Mouse (Mus musculus) 3T3-L1 (cell line): ENCODE data around the gene Iqsec2.

Source experiments
- DNase-seq: peaks from one replicate; pipeline ENCODE4 v3.0.0-alpha.2; 2015; ENCODE audit warnings: low read depth, low spot score

Gene Iqsec2

GRCm38 (mm10) chrX:152244492-152245189, 100.6 kb downstream of the Iqsec2 start:
- DNase-seq = no peak

- DNase-seq = no peak
Measured at GRCm38 (mm10) chrX:152271189-152271588, 127.1 kb downstream of the Iqsec2 start.
